Mouse (Mus musculus): ENCODE results near the gene Sept8.
A peak's percentile ranks its signal among the peaks of the same experiment; 100 is the strongest.
"Not testable (repeated sequence)": the region's sequence is repeated elsewhere in the genome, so short reads cannot be mapped to it uniquely, and the experiment has no call there.

Gene Sept8

DNA sequence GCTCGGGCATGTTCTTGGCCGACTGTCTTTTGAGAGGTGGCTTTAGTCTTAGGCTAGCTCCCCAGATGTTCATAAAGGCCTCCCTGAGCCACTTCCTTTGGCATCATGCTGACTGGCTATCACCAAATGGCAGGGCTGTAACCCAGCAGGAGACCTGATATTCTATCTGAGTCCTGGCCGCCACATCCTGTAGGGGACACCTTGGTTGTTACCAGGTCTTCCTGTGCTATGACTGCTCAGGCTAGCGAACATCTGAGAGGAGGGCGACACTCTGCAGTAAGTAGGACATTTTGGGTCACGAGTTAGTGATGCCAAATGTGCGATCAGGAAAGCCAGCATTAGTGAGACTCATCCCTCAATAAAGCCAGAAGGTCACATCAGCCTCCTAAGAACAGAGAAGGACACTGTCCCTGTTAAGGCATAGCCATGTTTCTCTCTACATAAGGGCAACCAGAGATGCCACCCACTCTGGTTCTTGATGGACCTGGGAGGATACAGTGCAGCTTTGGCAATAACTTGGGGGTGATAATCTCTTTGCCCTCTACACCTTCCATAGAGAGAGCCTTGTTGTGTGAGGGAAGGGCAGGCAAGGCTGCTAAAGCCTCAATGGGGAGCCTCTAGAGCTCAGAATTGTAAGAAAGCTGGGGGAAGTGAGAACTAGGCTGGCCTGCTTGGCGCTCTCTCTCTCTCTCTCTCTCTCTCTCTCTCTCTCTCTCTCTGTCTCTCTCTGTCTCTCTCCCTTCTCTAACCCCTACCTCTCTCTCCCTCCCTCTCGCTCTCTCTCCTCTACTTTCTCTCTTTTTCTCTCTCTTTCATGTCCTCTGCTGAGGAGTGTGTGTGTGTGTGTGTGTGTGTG is 9.6 kb downstream of the Sept8 start:
- DNase-seq: no peak

DNA sequence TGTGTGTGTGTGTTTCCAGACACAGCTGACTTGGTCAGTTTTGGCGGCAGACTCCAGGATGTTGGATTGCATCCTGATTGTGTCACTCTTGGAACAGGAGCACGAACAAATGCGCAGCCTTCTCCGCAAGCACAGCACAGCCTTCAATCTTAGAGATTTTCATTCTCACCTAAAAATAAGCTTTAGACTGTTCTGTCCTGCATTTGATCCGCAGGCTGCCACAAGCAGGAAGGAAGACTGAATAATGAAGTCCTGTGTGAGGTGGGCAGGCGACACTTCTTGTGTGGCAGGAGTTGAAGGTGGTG is 10.1 kb downstream of the Sept8 start:
- no peak for DNase-seq

GRCm38 (mm10) chr11:53530001-53530400 is 10.9 kb downstream of the Sept8 start:
- DNase-seq: no peak

GRCm38 (mm10) chr11:53531578-53532230 is 12.6 kb downstream of the Sept8 start:
- no peak for DNase-seq

GRCm38 (mm10) chr11:53532231-53532620 is 13.2 kb downstream of the Sept8 start:
- DNase-seq: no peak

- no peak for DNase-seq
Measured at GRCm38 (mm10) chr11:53539002-53539491, 20.0 kb downstream of the Sept8 start.

DNA sequence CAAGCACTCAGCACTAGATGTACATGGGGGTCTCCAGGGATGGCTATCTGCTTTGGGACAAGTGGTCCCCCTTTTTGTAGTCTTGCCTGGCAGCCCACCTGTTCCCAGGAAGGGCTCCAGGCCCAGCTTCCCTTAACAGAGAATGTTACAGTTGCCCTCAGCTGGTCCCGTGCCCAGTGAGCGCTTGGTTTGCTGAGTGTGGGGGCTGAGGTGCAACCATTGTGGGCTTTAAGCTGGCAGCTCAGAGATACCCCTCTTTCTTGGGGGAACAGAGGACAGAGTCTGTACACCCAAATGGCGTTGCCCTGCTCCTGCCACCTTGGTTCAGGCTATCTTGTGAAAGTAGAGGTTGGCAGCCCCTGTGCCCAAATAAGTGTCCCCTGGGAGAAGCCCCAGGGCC is 21.3 kb downstream of the Sept8 start:
- no peak for DNase-seq

GRCm38 (mm10) chr11:53541222-53541621 is 22.2 kb downstream of the Sept8 start:
- no peak for DNase-seq

DNA sequence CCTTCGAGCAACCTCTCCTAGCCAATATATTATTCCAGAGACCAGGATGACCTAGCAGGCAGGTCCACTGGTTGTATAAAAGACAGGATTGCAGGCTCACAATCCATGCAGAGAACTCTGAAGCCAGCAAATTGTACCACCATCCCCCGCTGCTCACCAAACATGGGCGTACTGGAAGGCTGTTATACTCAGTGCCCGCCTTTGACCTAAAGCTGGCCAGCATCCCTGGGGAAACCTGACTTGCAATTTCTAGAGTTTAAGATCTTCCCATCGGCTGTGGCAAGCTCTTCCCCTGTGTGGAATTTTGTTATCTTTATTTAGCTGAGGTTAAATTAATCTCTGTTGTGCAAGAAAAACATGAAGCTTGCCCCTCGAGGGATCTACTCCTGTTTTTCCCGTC is 24.0 kb downstream of the Sept8 start:
- DNase-seq: no peak

DNA sequence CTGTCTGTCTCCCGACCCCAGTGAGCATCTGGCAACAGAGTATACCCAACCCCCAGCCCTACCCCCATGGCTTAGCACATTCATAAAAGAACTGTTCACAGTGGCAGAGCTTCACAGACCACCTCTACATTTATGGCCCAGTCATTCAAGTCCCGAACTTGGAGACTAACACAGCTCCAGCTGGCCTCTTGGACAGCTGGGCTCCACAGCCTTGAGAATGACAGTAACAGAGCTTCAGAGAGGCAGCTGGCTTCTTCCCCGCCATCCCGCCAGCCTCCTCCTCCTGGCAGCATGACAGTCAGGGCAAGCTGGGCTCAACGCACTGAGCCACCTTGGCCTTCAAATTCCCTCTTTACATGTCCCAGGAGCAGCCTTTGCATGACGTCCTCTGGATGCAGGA is 27.2 kb downstream of the Sept8 start:
- DNase-seq: no peak

GRCm38 (mm10) chr11:53547566-53547965 is 28.5 kb downstream of the Sept8 start:
- no peak for DNase-seq

DNA sequence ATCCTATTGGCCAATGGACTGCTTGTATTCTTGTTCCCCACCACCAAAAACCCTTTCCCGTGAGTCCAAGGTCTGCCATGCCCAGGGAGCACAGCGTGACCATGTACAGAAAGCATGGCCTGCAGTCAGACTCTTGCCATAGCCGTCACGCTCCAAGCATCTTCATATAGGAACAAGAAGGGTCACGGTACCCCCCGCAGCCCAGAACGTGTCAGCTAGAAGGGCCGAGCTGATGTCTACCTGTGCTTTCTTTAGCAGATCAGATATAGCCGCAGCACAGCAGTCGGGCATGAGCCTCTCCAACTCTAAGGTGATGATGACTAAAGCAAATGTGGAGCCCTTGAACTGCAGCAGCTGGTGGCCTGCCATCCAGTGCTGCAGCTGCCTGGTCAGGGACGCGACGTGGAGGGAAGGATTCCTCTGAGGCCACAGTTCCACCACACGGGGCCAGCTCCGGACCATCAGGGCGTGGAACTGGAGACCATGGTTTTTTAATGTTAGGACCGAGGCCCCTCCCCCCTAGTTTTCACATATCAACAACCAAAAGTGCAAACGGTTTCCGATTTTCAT is 29.1 kb downstream of the Sept8 start:
- DNase-seq: no peak

- DNase-seq: no peak
Measured at GRCm38 (mm10) chr11:53550714-53551113, 31.7 kb downstream of the Sept8 start.

GRCm38 (mm10) chr11:53551754-53552153 is 32.7 kb downstream of the Sept8 start:
- peak; percentile 9 for DNase-seq

DNA sequence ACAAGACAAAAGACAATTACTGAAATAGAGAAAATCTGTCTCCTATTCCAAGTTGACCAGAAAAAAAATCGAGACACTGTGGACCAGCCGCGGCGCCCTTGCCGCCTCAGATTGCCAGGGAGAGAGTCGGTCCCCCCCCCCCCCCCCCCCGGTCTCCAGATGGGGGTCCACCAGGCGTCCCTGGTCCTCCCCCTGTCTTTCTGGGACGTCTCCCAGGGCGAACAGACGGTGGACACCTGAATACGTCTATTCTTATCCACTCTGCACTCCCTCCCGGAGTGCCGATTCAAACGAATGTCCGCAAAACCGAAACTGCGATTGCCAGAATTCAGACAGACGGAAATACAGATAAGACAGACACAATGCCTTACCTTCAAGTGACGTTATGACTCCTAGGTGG is 37.5 kb downstream of the Sept8 start:
- not testable (repeated sequence) for DNase-seq

DNA sequence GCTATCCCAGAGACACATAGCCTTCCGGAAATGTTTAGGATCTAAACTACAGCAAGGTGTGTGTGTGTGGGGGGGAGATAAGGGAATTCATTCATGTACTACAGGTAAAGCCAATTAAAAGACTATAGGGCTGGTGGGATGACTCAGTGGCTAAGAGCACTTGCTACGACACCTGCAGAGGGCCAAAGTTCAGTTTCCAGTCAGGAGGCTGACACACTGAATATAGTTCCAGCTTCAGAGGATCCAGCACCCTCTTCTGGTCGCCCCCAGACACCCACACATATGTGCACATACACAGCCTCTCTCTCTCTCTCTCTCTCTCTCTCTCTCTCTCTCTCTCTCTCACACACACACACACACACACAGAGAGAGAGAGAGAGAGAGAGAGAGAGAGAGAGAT is 38.9 kb downstream of the Sept8 start:
- DNase-seq: not testable (repeated sequence)

- DNase-seq: not testable (repeated sequence)
Measured at GRCm38 (mm10) chr11:53559980-53560379, 40.9 kb downstream of the Sept8 start.

DNA sequence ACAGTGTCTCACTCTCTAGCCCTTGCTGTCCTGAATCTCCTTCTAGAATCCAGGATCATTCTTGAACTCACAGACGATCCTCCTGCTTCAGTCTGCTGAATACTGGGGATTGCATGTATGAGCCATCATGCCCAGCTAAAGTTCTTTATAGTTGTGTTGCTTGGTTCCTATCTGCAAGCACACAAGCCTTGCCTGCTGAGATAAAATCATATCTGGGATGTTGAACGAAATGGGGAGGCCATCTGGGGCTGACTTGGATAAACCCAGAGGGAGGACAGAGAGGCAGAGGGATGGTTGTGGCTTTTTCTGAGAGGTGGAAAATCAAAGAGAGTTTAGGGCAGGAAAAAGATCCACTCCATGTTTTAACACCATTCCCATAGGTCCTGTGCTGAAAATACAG is 42.9 kb downstream of the Sept8 start:
- DNase-seq: no peak

DNA sequence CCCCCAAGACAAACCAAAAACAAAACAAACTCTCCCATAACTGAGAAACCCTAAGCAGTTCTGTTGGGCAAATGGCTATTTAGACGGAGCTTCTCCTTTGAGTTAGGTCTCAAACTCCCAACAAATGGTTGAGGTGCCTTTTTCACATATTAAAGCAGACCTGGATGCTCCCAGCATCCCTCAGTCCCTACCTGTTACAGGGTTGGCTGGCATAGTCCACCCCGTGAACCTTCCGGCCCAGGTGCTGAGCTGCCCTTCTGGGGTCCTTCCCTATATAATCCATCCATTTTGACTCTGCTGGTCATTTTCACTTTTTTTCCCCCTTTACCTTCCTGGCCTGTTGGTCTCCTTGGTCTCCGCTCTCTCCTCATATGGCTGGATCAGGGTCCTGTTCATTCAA is 47.6 kb downstream of the Sept8 start:
- DNase-seq: no peak

DNA sequence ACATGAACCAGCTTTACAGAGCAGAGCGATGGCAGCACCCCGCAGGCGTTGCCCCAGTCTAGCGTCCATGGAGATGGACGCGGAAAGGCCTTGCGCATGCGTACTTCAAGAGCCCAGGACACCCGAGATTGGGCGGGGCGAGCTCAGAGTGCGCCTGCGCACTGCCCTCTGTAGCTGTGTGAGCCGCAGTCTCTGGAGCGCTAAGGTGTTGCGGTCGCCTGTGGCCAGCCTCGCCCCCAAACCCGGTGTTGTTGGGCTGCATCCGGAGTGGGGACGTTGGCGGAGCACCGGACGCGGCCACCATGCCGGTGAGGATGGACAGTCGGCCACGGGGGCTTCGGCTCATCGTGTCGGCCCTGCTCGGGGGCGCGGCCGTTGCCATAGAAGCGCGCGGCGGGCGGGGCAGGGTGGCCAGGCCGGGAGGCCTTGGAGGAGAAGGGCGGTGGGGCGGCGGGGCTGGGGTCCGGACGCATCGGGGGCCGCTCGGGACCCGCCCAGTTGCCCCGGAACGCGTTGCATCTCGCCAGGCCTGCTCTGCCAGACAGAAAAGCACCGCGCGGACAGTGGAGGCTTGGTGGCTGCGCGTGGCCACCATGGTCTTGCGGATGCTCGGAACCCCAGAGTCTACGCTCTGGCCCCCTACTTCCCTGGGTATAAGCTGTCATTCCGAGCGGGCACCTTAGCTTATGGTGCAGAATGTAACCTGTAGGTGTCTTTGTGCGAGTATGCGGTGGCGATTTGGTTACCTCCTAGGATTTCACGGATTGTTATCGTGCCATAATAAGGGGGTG is 48.4 kb downstream of the Sept8 start, which contains the start of gene Kif3a:
Kif3a (plus strand) TSS at position 156 of the 791 bp plus-strand sequence.
- DNase-seq: peak; percentile 94

DNA sequence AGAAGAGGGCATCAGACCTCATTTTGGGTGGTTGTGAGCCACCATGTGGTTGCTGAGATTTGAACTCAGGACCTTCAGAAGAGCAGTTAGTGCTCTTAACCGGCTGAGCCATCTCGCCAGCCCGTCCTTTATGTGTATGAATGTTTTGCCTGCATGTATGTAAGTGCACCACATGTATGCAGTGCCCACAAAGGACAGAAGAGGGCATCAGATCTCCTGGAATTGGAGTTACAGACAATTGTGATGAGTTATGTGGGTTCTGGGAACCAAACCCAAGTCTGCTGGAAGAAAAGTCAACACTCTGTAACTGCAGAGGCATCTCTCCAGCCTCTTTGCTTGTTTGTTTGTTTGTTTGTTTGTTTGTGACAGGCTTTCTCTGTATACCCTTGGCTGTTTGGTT is 61.5 kb downstream of the Sept8 start:
- no peak for DNase-seq

DNA sequence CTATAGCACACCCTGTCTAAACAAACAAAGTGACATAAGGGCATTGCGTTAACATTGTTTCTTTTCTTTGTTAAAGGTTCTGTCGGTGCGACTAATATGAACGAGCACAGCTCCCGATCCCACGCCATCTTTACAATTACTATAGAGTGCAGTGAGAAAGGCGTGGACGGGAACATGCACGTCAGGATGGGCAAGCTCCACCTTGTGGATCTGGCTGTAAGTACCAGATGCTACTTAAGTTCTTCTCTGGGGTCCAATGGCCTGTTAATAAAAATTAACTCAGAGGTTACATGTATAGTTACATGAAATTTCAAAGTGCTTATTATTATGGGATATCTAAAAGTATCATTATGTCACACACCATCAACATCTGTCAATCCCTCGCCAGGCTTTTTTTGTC is 64.1 kb downstream of the Sept8 start:
- no peak for DNase-seq

GRCm38 (mm10) chr11:53584849-53585248 is 65.8 kb downstream of the Sept8 start:
- DNase-seq: no peak
